Mouse (Mus musculus) thymus, postnatal 0 days (tissue): ENCODE data around the gene Hecw1. TPM values are rescaled to one million over a fixed set of nuclear protein-coding genes. Genes with fewer than 3 reads are reported as not detected.

Experiments
- DNase-seq: peaks from one replicate; pipeline ENCODE4 v3.0.0-alpha.2; 2015; ENCODE audit warnings: low spot score
- polyA plus RNA-seq: library from polyadenylated mRNA; unstranded; fragments of >200 nt; fragmentation: Nextera tagmentation; extraction: Ambion mirVana; gene quantifications from 2 replicates; pipeline ENCODE4 v1.2.1, GENCODE M21; 2015

The Hecw1 gene
- polyA plus RNA-seq: 0.05 and 0.06 TPM in 2 replicates

- no peak for DNase-seq
Observed at GRCm38 (mm10) chr13:14522906-14523269, at the start of gene Hecw1. TSS of gene Hecw1 (minus strand) at chr13:14523228.

- no peak for DNase-seq
Observed at GRCm38 (mm10) chr13:14561336-14561735, 38.3 kb upstream of the Hecw1 start.

- DNase-seq: no peak
Observed at GRCm38 (mm10) chr13:14552628-14553027, 29.6 kb upstream of the Hecw1 start.

GRCm38 (mm10) chr13:14542860-14543259, 19.8 kb upstream of the Hecw1 start:
- DNase-seq: no peak

- DNase-seq: no peak
Observed at GRCm38 (mm10) chr13:14522128-14522905, 711 bp downstream of the Hecw1 start.

GRCm38 (mm10) chr13:14521746-14522127, 1.3 kb downstream of the Hecw1 start:
- DNase-seq: no peak

- no peak for DNase-seq
Observed at GRCm38 (mm10) chr13:14519605-14520004, 3.4 kb downstream of the Hecw1 start.

- no peak for DNase-seq
Observed at GRCm38 (mm10) chr13:14517478-14517877, 5.5 kb downstream of the Hecw1 start.

GRCm38 (mm10) chr13:14515106-14515505, 7.9 kb downstream of the Hecw1 start:
- DNase-seq: no peak

GRCm38 (mm10) chr13:14513934-14514333, 9.1 kb downstream of the Hecw1 start:
- no peak for DNase-seq

GRCm38 (mm10) chr13:14506765-14507164, 16.3 kb downstream of the Hecw1 start:
- DNase-seq: no peak

- DNase-seq: no peak
Observed at GRCm38 (mm10) chr13:14500251-14500650, 22.8 kb downstream of the Hecw1 start.

GRCm38 (mm10) chr13:14498780-14499179, 24.2 kb downstream of the Hecw1 start:
- DNase-seq: no peak

- DNase-seq: no peak
Observed at GRCm38 (mm10) chr13:14496954-14497353, 26.1 kb downstream of the Hecw1 start.

- no peak for DNase-seq
Observed at GRCm38 (mm10) chr13:14487812-14488211, 35.2 kb downstream of the Hecw1 start.

- DNase-seq: no peak
Observed at GRCm38 (mm10) chr13:14471121-14471520, 51.9 kb downstream of the Hecw1 start.

- DNase-seq: no peak
Observed at GRCm38 (mm10) chr13:14467517-14467916, 55.5 kb downstream of the Hecw1 start.

- no peak for DNase-seq
Observed at GRCm38 (mm10) chr13:14461036-14461435, 62.0 kb downstream of the Hecw1 start.

- no peak for DNase-seq
Observed at GRCm38 (mm10) chr13:14457043-14457442, 66.0 kb downstream of the Hecw1 start.

- no peak for DNase-seq
Observed at GRCm38 (mm10) chr13:14439540-14439939, 83.5 kb downstream of the Hecw1 start.

GRCm38 (mm10) chr13:14428845-14429553, 94.0 kb downstream of the Hecw1 start:
- no peak for DNase-seq

GRCm38 (mm10) chr13:14424836-14425235, 98.2 kb downstream of the Hecw1 start:
- DNase-seq: no peak

- DNase-seq: no peak
Observed at GRCm38 (mm10) chr13:14413405-14413804, 109.6 kb downstream of the Hecw1 start.
